Mouse (Mus musculus) forebrain, embryonic 13.5 days (tissue): Measurements from ENCODE around the gene Rin1. TPM values are rescaled to one million over a fixed set of nuclear protein-coding genes. Genes with fewer than 3 reads are reported as not detected.

Source experiments
- ATAC-seq: fragments of 200-750 bp; cut with Nextera tagmentation; 2 replicates; pipeline ENCODE4 v1.8.0; 2017
- H3K27ac ChIP-seq: fragments of 300-500 bp; sonication (generic); 2 replicates; pipeline ENCODE4 v1.5.1; 2015; ENCODE audit warnings: inconsistent platforms, mild to moderate bottlenecking, moderate library complexity
- H3K27me3 ChIP-seq: fragments of 300-500 bp; sonication (generic); 2 replicates; pipeline ENCODE4 v1.6.1; 2015; ENCODE audit warnings: mild to moderate bottlenecking, inconsistent platforms
- H3K36me3 ChIP-seq: fragments of 300-500 bp; sonication (generic); 2 replicates; pipeline ENCODE4 v1.6.1; 2015; ENCODE audit warnings: mild to moderate bottlenecking, inconsistent platforms; ENCODE audit not compliant: poor library complexity, severe bottlenecking
- H3K4me1 ChIP-seq: fragments of 300-500 bp; sonication (generic); 2 replicates; pipeline ENCODE4 v1.6.1; 2015; ENCODE audit warnings: inconsistent platforms
- H3K4me2 ChIP-seq: fragments of 300-500 bp; sonication (generic); 2 replicates; pipeline ENCODE4 v1.6.1; 2015; ENCODE audit warnings: inconsistent platforms, mild to moderate bottlenecking, moderate library complexity
- H3K4me3 ChIP-seq: fragments of 300-500 bp; sonication (generic); 2 replicates; pipeline ENCODE4 v1.5.1; 2015; ENCODE audit warnings: mild to moderate bottlenecking, inconsistent platforms
- H3K9ac ChIP-seq: fragments of 300-500 bp; sonication (generic); 2 replicates; pipeline ENCODE4 v1.6.1; 2015; ENCODE audit warnings: mild to moderate bottlenecking, inconsistent platforms
- H3K9me3 ChIP-seq: fragments of 300-500 bp; sonication (generic); replicated peaks from 2 replicates; pipeline ENCODE4 v1.6.1; 2016; ENCODE audit warnings: inconsistent platforms
- WGBS: fragments of 180-500 bp; shearing (Covaris S2); methylation state at CpG from one replicate; pipeline ENCODE4 v1.1.7; 2015; 5-methylcytosine and 5-hydroxymethylcytosine counted together
- polyA plus RNA-seq: library from polyadenylated mRNA; unstranded; fragments of >200 nt; fragmentation: Nextera tagmentation; extraction: Ambion mirVana; gene quantifications from 2 replicates; pipeline ENCODE4 v1.2.1, GENCODE M21; 2015

Rin1 gene
- polyA plus RNA-seq, 1 experiment from 2014 or later: 0.62 TPM

- ATAC-seq: peak; percentile 96
- Histone ChIP-seq H3K27me3 (peaks cover 34% of the 10 kb centered on the region), H3K4me2 (peak within 1 kb of the TSS; percentile 81), H3K4me1 (peaks cover 31% of the 10 kb centered on the region), H3K4me3 (peak within 1 kb of the TSS; percentile 83), H3K27ac (peak within 1 kb of the TSS; percentile 76), H3K9me3 (no peaks in the 10 kb centered on the region), H3K9ac (peak within 1 kb of the TSS; percentile 84), H3K36me3 (peaks cover 29% of the 10 kb centered on the region)
- WGBS: under 1% methylated on average over 58 of the region's 58 CpGs
These were observed 37.8 kb downstream of the Rin1 start, which contains the start of gene Yif1a for GRCm38 (mm10) chr19:5087884-5088728. Gene Yif1a, plus strand, starts transcription at chr19:5088538.

GRCm38 (mm10) chr19:5089324-5089723, 39.0 kb downstream of the Rin1 start:
- no peaks in the 10 kb centered on the region for H3K9me3 ChIP-seq
- ATAC-seq: no peak
- 90% methylated on average over 4 of the region's 4 CpGs for WGBS
- H3K9ac ChIP-seq: peak overlapping the region; percentile 84; the same call in 1 of the 2 replicates
- peaks cover 42% of the 10 kb centered on the region for H3K4me1 ChIP-seq
- H3K27ac ChIP-seq: no peak overlapping the region
- H3K4me3 ChIP-seq: peak overlapping the region; percentile 83
- H3K27me3 ChIP-seq: peaks cover 22% of the 10 kb centered on the region
- H3K4me2 ChIP-seq: peak overlapping the region; percentile 81
- peaks cover 37% of the 10 kb centered on the region for H3K36me3 ChIP-seq

GRCm38 (mm10) chr19:5092083-5092482, 41.8 kb downstream of the Rin1 start:
- H3K4me2 ChIP-seq: no peak overlapping the region
- no peaks in the 10 kb centered on the region for H3K27me3 ChIP-seq
- no peak for ATAC-seq
- H3K36me3 ChIP-seq: peaks cover 37% of the 10 kb centered on the region
- peaks cover 58% of the 10 kb centered on the region for H3K4me1 ChIP-seq
- H3K9ac ChIP-seq: no peak overlapping the region
- 90% methylated on average over 10 of the region's 10 CpGs for WGBS
- H3K9me3 ChIP-seq: no peaks in the 10 kb centered on the region
- H3K4me3 ChIP-seq: no peak overlapping the region
- no peak overlapping the region for H3K27ac ChIP-seq

GRCm38 (mm10) chr19:5093481-5094242, 43.4 kb downstream of the Rin1 start:
- H3K9me3 ChIP-seq: no peaks in the 10 kb centered on the region
- ATAC-seq: no peak; the same call in 1 of the 2 replicates
- peak overlapping the region; percentile 61; the same call in 1 of the 2 replicates for H3K4me3 ChIP-seq
- WGBS: 73% methylated on average over 12 of the region's 12 CpGs
- peak overlapping the region; percentile 88 for H3K27ac ChIP-seq
- H3K27me3 ChIP-seq: no peaks in the 10 kb centered on the region
- H3K36me3 ChIP-seq: peaks cover 37% of the 10 kb centered on the region
- peak overlapping the region; percentile 56 for H3K9ac ChIP-seq
- H3K4me1 ChIP-seq: peaks cover 64% of the 10 kb centered on the region
- peak overlapping the region; percentile 71 for H3K4me2 ChIP-seq

- H3K36me3 ChIP-seq: peaks cover 40% of the 10 kb centered on the region
- peak; percentile 76 for ATAC-seq
- H3K27ac ChIP-seq: peak overlapping the region; percentile 88
- H3K4me2 ChIP-seq: peak overlapping the region; percentile 71
- WGBS: under 1% methylated on average over 21 of the region's 21 CpGs
- H3K4me3 ChIP-seq: peak overlapping the region; percentile 61
- H3K9ac ChIP-seq: peak overlapping the region; percentile 61
- H3K9me3 ChIP-seq: no peaks in the 10 kb centered on the region
- peaks cover 64% of the 10 kb centered on the region for H3K4me1 ChIP-seq
- H3K27me3 ChIP-seq: no peaks in the 10 kb centered on the region
These were observed 44.0 kb downstream of the Rin1 start for GRCm38 (mm10) chr19:5094243-5094632.

- Histone ChIP-seq H3K4me3 (peak overlapping the region; percentile 61), H3K27ac (peak overlapping the region; percentile 88), H3K27me3 (no peaks in the 10 kb centered on the region), H3K36me3 (peaks cover 46% of the 10 kb centered on the region), H3K4me2 (peak overlapping the region; percentile 71), H3K9me3 (no peaks in the 10 kb centered on the region), H3K4me1 (peaks cover 65% of the 10 kb centered on the region), H3K9ac (peak overlapping the region; percentile 61)
- peak; percentile 16 for ATAC-seq
- WGBS: 31% methylated on average over 11 of the region's 11 CpGs
These were observed 44.6 kb downstream of the Rin1 start for GRCm38 (mm10) chr19:5094746-5095417.

- Histone ChIP-seq H3K27ac (peak overlapping the region; percentile 88), H3K4me3 (peak overlapping the region; percentile 61), H3K9me3 (no peaks in the 10 kb centered on the region), H3K9ac (peak overlapping the region; percentile 83), H3K4me2 (peak overlapping the region; percentile 71), H3K36me3 (peaks cover 49% of the 10 kb centered on the region), H3K27me3 (no peaks in the 10 kb centered on the region), H3K4me1 (peaks cover 65% of the 10 kb centered on the region)
- no peak for ATAC-seq
- 19% methylated on average over 9 of the region's 9 CpGs for WGBS
These were observed 45.7 kb downstream of the Rin1 start for GRCm38 (mm10) chr19:5095887-5096474.

- Histone ChIP-seq H3K9ac (peak overlapping the region; percentile 83), H3K36me3 (peaks cover 49% of the 10 kb centered on the region), H3K4me2 (peak overlapping the region; percentile 71), H3K27ac (peak overlapping the region; percentile 86), H3K4me3 (peak overlapping the region; percentile 61), H3K9me3 (no peaks in the 10 kb centered on the region), H3K27me3 (no peaks in the 10 kb centered on the region), H3K4me1 (peaks cover 65% of the 10 kb centered on the region)
- WGBS: 4% methylated on average over 30 of the region's 31 CpGs
- ATAC-seq: peak; percentile 20
These were observed 47.5 kb downstream of the Rin1 start for GRCm38 (mm10) chr19:5097521-5098362.

GRCm38 (mm10) chr19:5098363-5099143, 48.3 kb downstream of the Rin1 start, which contains the start of gene Cnih2:
Gene Cnih2, minus strand, starts transcription at chr19:5098521.
- H3K36me3 ChIP-seq: peaks cover 49% of the 10 kb centered on the region
- peak within 1 kb of the TSS; percentile 71 for H3K4me2 ChIP-seq
- WGBS: 4% methylated on average over 44 of the region's 48 CpGs
- peak within 1 kb of the TSS; percentile 61 for H3K4me3 ChIP-seq
- peaks cover 58% of the 10 kb centered on the region for H3K4me1 ChIP-seq
- peak within 1 kb of the TSS; percentile 83 for H3K9ac ChIP-seq
- peak; percentile 68 for ATAC-seq
- H3K27ac ChIP-seq: peak within 1 kb of the TSS; percentile 86
- no peaks in the 10 kb centered on the region for H3K27me3 ChIP-seq
- no peaks in the 10 kb centered on the region for H3K9me3 ChIP-seq

GRCm38 (mm10) chr19:5106074-5106473, 55.8 kb downstream of the Rin1 start:
- ATAC-seq: no peak
- peak overlapping the region; percentile 87 for H3K4me2 ChIP-seq
- H3K36me3 ChIP-seq: peaks cover 73% of the 10 kb centered on the region
- H3K27ac ChIP-seq: peak overlapping the region; percentile 91
- peaks cover 21% of the 10 kb centered on the region for H3K4me1 ChIP-seq
- no peaks in the 10 kb centered on the region for H3K27me3 ChIP-seq
- WGBS: 21% methylated on average over 9 of the region's 9 CpGs
- no peaks in the 10 kb centered on the region for H3K9me3 ChIP-seq
- peak overlapping the region; percentile 77 for H3K4me3 ChIP-seq
- peak overlapping the region; percentile 93 for H3K9ac ChIP-seq
